Mouse (Mus musculus) olfactory bulb, adult 2 months (tissue): ENCODE data around the gene Ell2.

Experiments used
- CTCF ChIP-seq: fragments of 200-500 bp; IDR thresholded peaks from 2 replicates; pipeline ENCODE4 v1.5.1; 2012; ENCODE audit warnings: low read depth, mild to moderate bottlenecking, low read length, moderate library complexity; ENCODE audit not compliant: insufficient read depth
- POLR2A ChIP-seq: fragments of 200-500 bp; IDR thresholded peaks from 2 replicates; pipeline ENCODE4 v1.6.1; 2012; ENCODE audit warnings: mild to moderate bottlenecking, low read depth, low read length, moderate library complexity; ENCODE audit not compliant: insufficient read depth

DNA sequence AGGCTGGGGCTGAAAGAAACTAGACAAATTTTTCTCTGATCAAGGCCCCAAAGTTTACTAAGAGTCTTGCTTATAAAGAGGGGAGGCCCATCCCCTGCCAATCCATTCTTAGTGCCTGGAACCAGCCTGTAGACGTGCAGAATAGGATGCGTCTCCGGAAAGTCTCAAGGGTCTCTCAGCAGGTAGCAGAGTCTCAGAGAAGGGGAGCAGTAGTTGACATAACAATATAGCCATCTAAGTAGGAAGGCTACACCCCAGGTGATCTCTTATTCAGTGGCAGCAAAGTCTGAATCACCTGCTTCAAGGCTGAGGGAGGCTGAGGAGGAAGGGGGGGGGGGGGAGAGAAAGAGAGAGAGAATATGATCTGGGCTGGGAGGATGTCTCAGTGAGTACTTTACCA is 21.1 kb upstream of the Ell2 start:
- TF ChIP-seq CTCF: no peak
- no peak for TF ChIP-seq POLR2A
